Mouse (Mus musculus) layer of hippocampus, adult 11-12 months (tissue): Measurements from ENCODE around the gene Reck.

Source experiments
- DNase-seq: peaks from one replicate; pipeline ENCODE4 v3.0.0; 2022; ENCODE audit warnings: low spot score

Reck gene

GRCm38 (mm10) chr4:43969373-43969772 is 94.0 kb downstream of the Reck start:
- no peak for DNase-seq

DNA sequence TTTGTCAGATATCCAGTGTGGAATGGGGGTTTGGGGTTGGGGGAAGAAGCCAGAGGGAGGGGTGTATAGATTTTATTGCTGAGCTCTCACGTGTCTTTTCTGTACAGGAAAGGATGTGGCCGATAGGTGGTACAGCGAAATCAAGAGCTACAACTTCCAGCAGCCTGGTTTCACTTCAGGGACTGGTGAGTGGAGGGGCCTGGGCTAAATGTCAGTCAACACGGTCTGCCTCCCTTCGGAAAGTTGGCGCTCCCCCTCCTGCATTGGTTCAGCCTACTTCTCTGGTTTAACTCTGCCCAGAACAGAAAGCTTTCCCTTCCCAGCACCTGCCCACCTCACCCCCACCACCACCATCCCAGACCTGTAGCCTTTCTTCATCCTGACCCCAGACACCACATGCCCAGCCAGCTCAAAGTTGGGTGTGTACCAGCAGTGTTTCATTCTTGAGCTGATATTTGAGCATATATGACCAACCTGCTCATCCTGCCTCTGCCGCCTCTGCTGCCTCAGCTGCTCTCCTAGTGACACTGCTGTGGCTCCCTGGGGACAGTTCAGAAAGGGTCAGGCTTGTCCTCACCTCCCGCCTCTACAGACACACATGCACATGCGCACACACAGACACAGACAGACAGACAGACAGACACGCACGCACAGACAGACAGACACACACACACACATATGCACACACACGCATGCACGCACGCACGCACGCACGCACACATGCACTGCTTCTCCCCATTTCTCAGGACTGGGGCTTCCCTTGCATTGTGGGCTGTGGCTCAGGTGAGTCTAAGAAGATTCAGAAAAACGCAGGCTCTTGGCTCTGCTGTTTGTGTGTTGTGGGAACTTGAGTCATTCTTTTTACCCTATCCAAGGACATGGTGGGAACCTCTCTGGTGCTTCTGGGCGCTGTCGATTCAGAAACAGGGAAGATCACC is 95.3 kb downstream of the Reck start:
- no peak for DNase-seq

GRCm38 (mm10) chr4:43971541-43972136 is 96.3 kb downstream of the Reck start:
- no peak for DNase-seq

DNA sequence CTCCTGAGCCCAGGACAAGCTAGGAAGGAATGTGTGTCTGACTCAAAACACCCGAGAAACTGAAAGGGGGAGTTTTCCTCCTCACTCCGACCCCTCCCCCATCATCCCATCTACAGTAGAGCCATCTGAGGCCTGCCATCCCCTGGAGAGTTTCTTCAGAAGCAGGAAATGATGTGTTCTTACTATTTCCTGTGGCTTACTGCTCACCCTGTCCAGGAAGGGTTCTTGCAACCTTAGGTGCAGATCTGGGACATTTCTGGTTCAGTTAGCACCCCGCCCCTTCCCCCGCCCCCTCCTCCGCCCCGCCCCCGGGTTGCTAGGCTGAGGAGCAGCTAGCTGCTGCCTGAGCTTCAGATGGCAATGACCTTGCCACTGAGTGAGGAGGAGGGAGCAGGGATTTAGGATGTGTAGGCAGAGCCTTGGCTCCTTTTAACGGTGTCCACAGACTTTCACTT is 96.8 kb downstream of the Reck start:
- no peak for DNase-seq

DNA sequence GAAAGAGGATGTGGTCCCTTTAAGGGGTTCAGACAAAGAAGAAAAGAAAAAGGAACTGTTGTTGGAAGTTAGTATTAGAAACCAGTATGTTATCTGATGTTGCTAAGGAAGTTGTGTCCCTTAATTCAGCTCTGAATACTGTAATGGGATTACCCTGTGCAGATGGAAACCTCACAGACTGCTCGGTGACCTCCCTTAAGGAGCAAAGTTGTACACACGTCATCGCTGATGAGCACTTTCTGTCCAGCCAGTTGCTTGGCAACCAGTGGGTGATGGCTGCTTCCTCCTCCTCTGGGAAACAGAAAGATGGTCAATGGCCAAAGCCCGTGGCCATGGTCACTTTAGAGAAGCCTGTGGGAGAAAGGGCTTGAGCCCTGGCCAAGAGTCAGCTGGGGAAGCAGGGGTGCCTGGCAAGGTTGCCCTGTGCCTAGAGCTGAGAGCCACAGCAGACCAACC is 98.2 kb downstream of the Reck start:
- peak; percentile 52 for DNase-seq

GRCm38 (mm10) chr4:43974914-43975616 is 99.7 kb downstream of the Reck start:
- no peak for DNase-seq

DNA sequence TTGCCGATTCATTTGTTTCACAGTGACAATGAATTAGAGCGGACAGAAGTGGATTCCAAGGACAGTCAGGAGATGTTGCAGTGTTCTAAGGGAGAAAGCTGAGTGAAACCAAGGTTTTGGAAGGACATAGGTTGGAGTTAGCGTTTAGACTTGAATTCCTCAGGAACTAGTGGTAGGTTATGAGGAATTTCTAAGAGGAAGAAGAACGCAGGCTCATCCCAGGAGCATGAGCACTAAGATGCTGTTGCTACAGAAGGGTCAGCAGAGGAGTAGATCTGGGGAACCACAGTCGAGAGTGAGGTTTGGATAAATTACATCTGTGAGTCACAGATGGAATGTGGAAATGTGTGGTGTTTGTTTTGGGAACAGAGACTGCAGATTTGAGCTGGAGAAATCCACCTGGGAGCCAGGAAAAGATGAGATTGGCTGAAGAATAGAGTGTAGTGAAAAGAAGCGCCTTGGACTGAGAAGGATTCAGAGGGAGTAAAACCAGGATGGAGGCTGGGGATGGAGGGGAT is 101.0 kb downstream of the Reck start:
- no peak for DNase-seq

DNA sequence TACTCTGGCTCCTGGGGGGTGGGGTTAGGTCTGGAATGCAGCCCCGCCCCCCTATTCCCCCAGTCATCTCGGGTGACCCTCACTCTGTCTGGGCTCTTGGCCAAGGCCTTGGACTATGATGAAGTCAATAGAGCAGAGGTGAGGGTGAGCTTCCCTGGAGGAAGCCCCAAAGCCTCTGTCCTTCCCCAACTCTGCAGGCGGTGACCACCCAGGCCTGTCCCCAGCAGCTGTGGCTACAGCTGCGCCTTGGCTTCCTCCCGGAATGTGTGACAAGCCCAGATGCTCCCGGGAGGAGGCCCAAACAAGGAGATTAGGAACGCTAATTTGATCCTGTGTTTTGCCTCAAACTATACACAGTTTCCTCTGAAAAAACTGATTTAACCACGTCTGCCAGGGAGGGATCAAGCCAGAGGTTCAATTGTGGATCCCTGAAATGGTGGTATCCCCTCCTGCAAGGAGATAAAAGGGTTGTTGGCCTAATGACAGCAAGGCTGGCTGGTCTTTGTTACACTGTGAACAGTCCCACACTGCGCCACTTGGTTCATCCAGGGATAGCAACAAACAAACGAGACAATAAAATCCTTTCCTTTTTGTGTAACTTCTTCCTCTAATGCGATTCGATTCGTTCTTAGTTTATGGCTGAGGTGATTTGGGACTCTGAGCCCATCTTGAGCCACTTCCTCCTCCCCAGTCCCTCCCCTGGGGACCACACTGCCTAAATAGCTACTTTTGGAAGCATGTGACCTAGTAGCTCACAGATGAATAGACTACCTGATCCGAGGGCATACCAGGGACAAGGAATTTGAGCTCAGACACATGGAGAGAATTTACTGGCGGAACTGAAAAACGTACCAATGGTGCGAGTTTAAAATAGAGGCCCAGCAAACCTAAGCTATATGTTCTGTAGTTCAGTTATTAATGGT is 103.5 kb downstream of the Reck start:
- DNase-seq: no peak

GRCm38 (mm10) chr4:43979746-43980145 is 104.4 kb downstream of the Reck start:
- peak; percentile 89 for DNase-seq

- DNase-seq: no peak
Measured at GRCm38 (mm10) chr4:43980236-43980635, 104.9 kb downstream of the Reck start.

DNA sequence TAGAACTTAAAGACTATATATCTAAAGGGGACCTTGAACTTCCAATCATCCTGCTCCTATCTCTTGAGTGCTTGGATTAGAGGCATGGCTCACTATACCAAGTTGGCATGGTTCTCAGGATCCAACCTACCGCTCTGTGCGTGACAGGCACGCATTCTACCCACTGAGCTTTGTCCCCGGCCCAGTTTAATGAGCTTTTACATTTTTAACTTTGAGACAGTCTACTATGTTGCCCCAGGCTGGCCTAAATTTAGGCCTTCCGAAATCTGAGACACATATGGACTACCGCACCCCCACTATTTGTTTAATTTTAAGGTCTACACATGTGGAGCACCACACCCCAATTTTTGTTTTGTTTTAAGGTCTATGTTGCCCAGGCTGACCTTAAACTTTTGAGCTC is 105.5 kb downstream of the Reck start:
- DNase-seq: no peak

DNA sequence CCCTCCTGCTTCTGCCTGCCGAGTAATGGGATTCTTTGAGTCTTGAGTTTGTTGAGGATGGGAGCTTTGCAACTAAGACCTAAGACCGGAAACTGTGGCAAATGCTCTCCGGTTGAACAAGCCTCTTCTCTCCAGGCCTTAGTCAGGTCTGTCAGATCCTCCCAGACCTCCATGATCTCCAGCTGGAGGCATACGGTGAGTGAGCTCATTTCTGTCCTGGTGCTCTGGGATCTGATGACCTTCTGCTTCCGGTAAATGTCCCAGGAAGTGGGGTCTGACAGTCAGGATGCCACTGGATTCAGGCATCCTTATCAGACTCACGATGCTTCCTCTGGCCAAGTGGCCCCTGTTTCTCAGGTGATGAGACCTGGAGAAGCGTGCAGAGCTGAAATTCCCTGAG is 105.9 kb downstream of the Reck start:
- DNase-seq: no peak

DNA sequence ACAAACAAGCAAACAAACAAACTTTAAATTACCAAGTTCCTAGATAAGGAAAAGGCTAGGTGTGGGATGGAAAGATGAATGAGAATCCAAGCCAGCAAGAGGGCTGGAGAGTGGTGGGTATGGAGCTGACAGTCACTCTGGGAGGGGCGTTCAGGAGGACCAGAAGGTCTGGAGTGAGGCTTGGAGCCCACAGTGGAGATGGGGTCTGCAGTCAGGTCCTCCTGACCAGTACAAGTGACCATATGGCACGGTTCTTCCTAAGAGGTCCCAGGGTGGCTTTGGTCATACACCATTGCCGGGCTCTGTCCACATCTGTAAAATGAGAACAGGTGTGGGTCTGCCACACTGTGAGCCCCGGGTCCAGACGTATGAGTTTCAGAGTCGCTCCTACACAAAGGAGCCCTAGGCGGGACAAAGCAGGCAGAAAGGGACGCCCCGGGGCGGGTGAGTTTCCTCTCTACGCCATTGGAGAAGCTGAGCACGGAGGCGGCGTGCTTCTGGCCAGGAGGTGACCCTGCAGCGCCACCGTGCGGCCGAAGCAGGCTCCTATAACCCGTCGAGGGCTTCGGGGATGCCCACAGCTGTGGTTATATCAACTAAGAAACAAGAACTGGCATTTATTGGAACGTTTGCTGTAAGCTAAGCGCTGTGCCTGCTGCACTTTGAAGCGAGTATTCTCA is 106.9 kb downstream of the Reck start:
- peak; percentile 95 for DNase-seq

- DNase-seq: no peak
Measured at GRCm38 (mm10) chr4:43983181-43983580, 107.9 kb downstream of the Reck start, which contains the start of gene Ccin. TSS of gene Ccin (plus strand) at chr4:43983483.

- DNase-seq: no peak
Measured at GRCm38 (mm10) chr4:43983756-43984155, 108.4 kb downstream of the Reck start.

DNA sequence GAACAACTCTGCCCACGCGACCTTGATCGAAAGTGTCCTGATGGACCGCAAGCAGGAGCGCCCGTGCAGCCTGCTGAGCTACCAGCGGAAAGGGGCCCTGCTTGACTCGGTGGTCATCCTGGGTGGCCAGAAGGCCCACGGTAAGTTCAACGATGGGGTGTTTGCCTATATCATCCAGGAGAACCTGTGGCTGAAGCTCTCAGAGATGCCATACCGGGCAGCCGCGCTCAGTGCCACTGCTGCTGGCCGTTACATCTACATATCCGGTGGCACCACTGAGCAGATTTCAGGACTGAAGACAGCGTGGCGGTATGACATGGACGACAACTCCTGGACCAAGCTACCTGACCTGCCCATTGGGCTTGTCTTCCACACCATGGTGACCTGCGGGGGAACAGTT is 109.0 kb downstream of the Reck start:
- DNase-seq: no peak

DNA sequence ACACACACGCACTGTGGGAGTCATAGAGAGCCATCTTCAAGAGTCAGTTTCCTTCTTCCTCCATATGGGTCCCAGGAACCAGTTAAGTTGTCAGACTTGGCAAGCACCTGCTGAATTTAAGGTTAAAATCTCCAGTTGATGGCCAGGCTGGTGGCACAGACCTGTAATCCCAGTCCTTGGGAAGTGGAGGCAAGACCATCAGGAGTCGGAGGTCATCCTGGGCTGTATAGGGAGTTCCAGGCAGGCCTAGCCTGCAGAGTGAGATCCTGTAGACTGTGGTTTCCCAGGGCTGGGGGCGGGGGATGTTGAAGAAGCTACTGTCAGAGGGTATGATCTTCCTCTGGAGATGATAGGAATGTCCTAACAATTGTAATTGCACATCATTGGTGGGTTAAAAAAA is 113.6 kb downstream of the Reck start:
- no peak for DNase-seq

GRCm38 (mm10) chr4:43993072-43993471 is 117.7 kb downstream of the Reck start:
- no peak for DNase-seq

DNA sequence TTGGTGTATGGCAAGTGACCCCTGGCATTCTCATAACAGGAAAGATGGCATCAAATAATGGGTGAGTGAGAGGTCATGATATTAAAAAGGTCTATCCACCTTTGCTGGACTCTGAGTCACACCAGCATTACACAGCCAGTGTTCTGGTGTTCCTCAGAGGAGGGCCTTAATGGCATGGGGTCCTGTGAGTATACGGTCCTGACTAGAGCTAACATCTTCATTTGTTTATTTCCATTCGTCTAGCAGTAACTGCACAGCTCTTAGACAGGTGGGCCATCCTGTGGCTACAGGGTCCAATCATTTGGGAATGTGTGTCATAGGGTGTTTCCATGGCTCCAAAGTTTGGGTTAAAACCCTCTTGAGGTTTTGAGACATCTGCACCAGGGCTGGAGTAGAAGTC is 119.0 kb downstream of the Reck start:
- no peak for DNase-seq
